Mouse (Mus musculus): ENCODE data around the gene Pde7b. TPM values are rescaled to one million over a fixed set of nuclear protein-coding genes. Genes with fewer than 3 reads are reported as not detected.
A peak's percentile ranks its signal among the peaks of the same experiment; 100 is the strongest.

Gene Pde7b
- polyA plus RNA-seq, 2 experiments: 0.22 to 0.39 TPM

GRCm38 (mm10) chr10:20508497-20508896, 216.4 kb downstream of the Pde7b start:
- Histone ChIP-seq H3K9ac (replicated peaks) (no peak overlapping the region), H3K27me3 (ENCODE audit: control insufficient read depth, insufficient read depth, low read length) (no peaks in the 10 kb centered on the region), H3K4me1 (replicated peaks; ENCODE audit: control insufficient read depth in 2 of 2, insufficient read depth in 2 of 2, low read length in 1 of 2) (no peaks in the 10 kb centered on the region), H3K4me2 (ENCODE audit: low read depth) (no peak overlapping the region), H3K4me3 (ENCODE audit: insufficient read depth in 1 of 2, low read depth in 2 of 2, low read length in 2 of 2) (no peak overlapping the region), H3K27ac (no peak overlapping the region), H3K9me3 (ENCODE audit: control insufficient read depth, low read length) (no peaks in the 10 kb centered on the region), H3K36me3 (replicated peaks; ENCODE audit: control insufficient read depth, insufficient read depth, low read depth) (no peaks in the 10 kb centered on the region)
- no peak for DNase-seq (ENCODE audit: low read depth in 3 of 3, low spot score in 3 of 3)
- no peak for ATAC-seq (ENCODE audit: insufficient read depth)
- 60% methylated on average over 3 of the region's 3 CpGs for WGBS (ENCODE audit: insufficient replicate concordance)
- TF ChIP-seq EP300 (IDR thresholded peaks at IDR 0.05; ENCODE audit: low read depth): no peak

DNA sequence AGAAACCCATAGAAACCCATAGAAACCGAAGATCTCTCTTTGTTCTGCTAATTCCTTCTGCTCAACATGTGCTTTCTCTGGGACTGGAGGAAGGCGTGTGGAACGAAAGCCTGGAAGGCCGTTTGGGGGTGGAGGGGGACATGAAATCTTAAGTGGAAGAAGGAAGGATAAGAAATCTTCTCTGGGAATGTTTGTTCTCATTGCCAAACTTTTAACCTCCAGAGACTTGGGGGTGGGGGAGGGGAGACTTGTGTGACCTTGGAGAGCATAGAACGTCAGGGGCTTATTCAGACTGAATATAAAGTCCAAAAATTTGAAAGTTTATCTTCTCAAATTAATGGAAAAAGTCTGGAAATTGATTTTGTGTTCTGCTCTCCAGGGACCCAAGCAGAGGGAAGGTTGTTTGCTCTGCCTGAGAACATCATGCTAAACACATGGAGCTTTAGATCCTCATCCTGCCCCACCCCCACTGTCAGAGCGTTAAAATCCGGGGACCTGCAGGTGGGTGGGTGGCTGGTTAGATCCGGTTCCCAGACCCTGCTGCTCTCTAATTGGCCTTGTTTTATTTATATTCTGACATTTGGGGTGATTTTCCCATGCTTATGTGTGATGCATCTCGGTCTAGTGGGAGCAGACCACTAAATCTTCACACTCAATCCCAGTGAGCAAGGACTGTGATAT, 217.0 kb downstream of the Pde7b start:
- H3K9ac ChIP-seq (replicated peaks): no peak overlapping the region
- no peaks in the 10 kb centered on the region; a peak in 1 of 4 replicates for H3K4me1 ChIP-seq (replicated peaks; ENCODE audit: control insufficient read depth in 2 of 2, insufficient read depth in 2 of 2, low read length in 1 of 2)
- H3K4me3 ChIP-seq (ENCODE audit: insufficient read depth in 1 of 2, low read depth in 2 of 2, low read length in 2 of 2): no peak overlapping the region
- no peaks in the 10 kb centered on the region for H3K36me3 ChIP-seq (replicated peaks; ENCODE audit: control insufficient read depth, insufficient read depth, low read depth)
- H3K27me3 ChIP-seq (ENCODE audit: control insufficient read depth, insufficient read depth, low read length): no peaks in the 10 kb centered on the region
- WGBS (ENCODE audit: insufficient replicate concordance): 60% methylated on average over 9 of the region's 9 CpGs
- no peaks in the 10 kb centered on the region for H3K9me3 ChIP-seq (ENCODE audit: control insufficient read depth, low read length)
- H3K27ac ChIP-seq: no peak overlapping the region
- TF ChIP-seq EP300 (IDR thresholded peaks at IDR 0.05; ENCODE audit: low read depth): no peak
- TF ChIP-seq CTCF (IDR thresholded peaks at IDR 0.05; ENCODE audit: low read depth): no peak
- no peak for DNase-seq (ENCODE audit: low read depth in 3 of 3, low spot score in 3 of 3)
- no peak for ATAC-seq (ENCODE audit: insufficient read depth)
- no peak overlapping the region for H3K4me2 ChIP-seq (ENCODE audit: low read depth)

GRCm38 (mm10) chr10:20507069-20507468, 217.8 kb downstream of the Pde7b start:
- DNase-seq (ENCODE audit: low read depth in 3 of 3, low spot score in 3 of 3) (no peak), ATAC-seq (ENCODE audit: insufficient read depth) (no peak)
- Histone ChIP-seq H3K9me3 (ENCODE audit: control insufficient read depth, low read length) (no peaks in the 10 kb centered on the region), H3K4me3 (ENCODE audit: insufficient read depth in 1 of 2, low read depth in 2 of 2, low read length in 2 of 2) (no peak overlapping the region), H3K9ac (replicated peaks) (no peak overlapping the region), H3K27ac (no peak overlapping the region), H3K4me1 (replicated peaks; ENCODE audit: control insufficient read depth in 2 of 2, insufficient read depth in 2 of 2, low read length in 1 of 2) (no peaks in the 10 kb centered on the region; a peak in 1 of 4 replicates), H3K27me3 (ENCODE audit: control insufficient read depth, insufficient read depth, low read length) (no peaks in the 10 kb centered on the region), H3K4me2 (ENCODE audit: low read depth) (no peak overlapping the region), H3K36me3 (replicated peaks; ENCODE audit: control insufficient read depth, insufficient read depth, low read depth) (no peaks in the 10 kb centered on the region)
- no peak for TF ChIP-seq EP300 (IDR thresholded peaks at IDR 0.05; ENCODE audit: low read depth)
- no peak for TF ChIP-seq CTCF (IDR thresholded peaks at IDR 0.05; ENCODE audit: low read depth)
- 36% methylated on average over 2 of the region's 2 CpGs for WGBS (ENCODE audit: insufficient replicate concordance)

DNA sequence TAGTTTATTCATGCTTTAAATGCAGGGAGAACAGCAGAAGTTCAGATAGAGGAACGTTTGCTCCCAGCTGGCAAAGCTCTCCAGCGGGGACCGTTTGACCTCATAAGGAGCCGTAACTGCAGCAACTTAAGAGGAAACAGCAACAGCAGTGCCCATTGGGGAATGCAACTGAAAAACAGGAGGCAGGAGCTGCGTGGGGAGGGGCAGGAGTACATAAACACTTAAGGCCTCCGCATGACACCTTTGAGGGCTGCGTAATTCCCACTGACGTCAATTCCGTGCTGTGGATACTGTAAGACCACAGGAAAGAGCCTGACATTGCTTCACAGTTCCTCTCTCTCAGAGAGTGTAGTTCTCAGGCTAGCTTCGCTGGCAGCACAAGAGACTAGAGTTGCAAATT, 219.4 kb downstream of the Pde7b start:
- H3K4me3 ChIP-seq (ENCODE audit: insufficient read depth in 1 of 2, low read depth in 2 of 2, low read length in 2 of 2): no peak overlapping the region
- H3K36me3 ChIP-seq (replicated peaks; ENCODE audit: control insufficient read depth, insufficient read depth, low read depth): no peaks in the 10 kb centered on the region
- H3K9ac ChIP-seq (replicated peaks): no peak overlapping the region
- no peaks in the 10 kb centered on the region; a peak in 1 of 4 replicates for H3K4me1 ChIP-seq (replicated peaks; ENCODE audit: control insufficient read depth in 2 of 2, insufficient read depth in 2 of 2, low read length in 1 of 2)
- no peaks in the 10 kb centered on the region for H3K9me3 ChIP-seq (ENCODE audit: control insufficient read depth, low read length)
- DNase-seq (ENCODE audit: low read depth in 3 of 3, low spot score in 3 of 3) (peak in 1 of 3 experiments; percentile 7), ATAC-seq (ENCODE audit: insufficient read depth) (no peak)
- H3K27ac ChIP-seq: no peak overlapping the region
- no peak overlapping the region for H3K4me2 ChIP-seq (ENCODE audit: low read depth)
- TF ChIP-seq EP300 (IDR thresholded peaks at IDR 0.05; ENCODE audit: low read depth): no peak
- TF ChIP-seq CTCF (IDR thresholded peaks at IDR 0.05; ENCODE audit: low read depth): no peak
- no peaks in the 10 kb centered on the region for H3K27me3 ChIP-seq (ENCODE audit: control insufficient read depth, insufficient read depth, low read length)
- 69% methylated on average over 10 of the region's 10 CpGs for WGBS (ENCODE audit: insufficient replicate concordance)

- no peak for TF ChIP-seq EP300 (IDR thresholded peaks at IDR 0.05; ENCODE audit: low read depth)
- no peak for TF ChIP-seq CTCF (IDR thresholded peaks at IDR 0.05; ENCODE audit: low read depth)
- Histone ChIP-seq H3K9me3 (ENCODE audit: control insufficient read depth, low read length) (no peaks in the 10 kb centered on the region), H3K9ac (replicated peaks) (no peak overlapping the region), H3K27me3 (ENCODE audit: control insufficient read depth, insufficient read depth, low read length) (no peaks in the 10 kb centered on the region), H3K36me3 (replicated peaks; ENCODE audit: control insufficient read depth, insufficient read depth, low read depth) (no peaks in the 10 kb centered on the region), H3K4me3 (ENCODE audit: insufficient read depth in 1 of 2, low read depth in 2 of 2, low read length in 2 of 2) (no peak overlapping the region), H3K4me1 (replicated peaks; ENCODE audit: control insufficient read depth in 2 of 2, insufficient read depth in 2 of 2, low read length in 1 of 2) (no peaks in the 10 kb centered on the region; a peak in 1 of 4 replicates), H3K4me2 (ENCODE audit: low read depth) (no peak overlapping the region), H3K27ac (no peak overlapping the region)
- no peak for DNase-seq (ENCODE audit: low read depth in 3 of 3, low spot score in 3 of 3)
- ATAC-seq (ENCODE audit: insufficient read depth): no peak
- WGBS (ENCODE audit: insufficient replicate concordance): 48% methylated on average over 3 of the region's 3 CpGs
Measured at GRCm38 (mm10) chr10:20504800-20505199, 220.1 kb downstream of the Pde7b start.
